Mouse (Mus musculus) heart, adult 11 months (tissue): ENCODE measurements around the gene Pih1d1.

Source experiments
- DNase-seq: peaks from one replicate; pipeline ENCODE4 v3.0.0; 2022

The Pih1d1 gene

DNA sequence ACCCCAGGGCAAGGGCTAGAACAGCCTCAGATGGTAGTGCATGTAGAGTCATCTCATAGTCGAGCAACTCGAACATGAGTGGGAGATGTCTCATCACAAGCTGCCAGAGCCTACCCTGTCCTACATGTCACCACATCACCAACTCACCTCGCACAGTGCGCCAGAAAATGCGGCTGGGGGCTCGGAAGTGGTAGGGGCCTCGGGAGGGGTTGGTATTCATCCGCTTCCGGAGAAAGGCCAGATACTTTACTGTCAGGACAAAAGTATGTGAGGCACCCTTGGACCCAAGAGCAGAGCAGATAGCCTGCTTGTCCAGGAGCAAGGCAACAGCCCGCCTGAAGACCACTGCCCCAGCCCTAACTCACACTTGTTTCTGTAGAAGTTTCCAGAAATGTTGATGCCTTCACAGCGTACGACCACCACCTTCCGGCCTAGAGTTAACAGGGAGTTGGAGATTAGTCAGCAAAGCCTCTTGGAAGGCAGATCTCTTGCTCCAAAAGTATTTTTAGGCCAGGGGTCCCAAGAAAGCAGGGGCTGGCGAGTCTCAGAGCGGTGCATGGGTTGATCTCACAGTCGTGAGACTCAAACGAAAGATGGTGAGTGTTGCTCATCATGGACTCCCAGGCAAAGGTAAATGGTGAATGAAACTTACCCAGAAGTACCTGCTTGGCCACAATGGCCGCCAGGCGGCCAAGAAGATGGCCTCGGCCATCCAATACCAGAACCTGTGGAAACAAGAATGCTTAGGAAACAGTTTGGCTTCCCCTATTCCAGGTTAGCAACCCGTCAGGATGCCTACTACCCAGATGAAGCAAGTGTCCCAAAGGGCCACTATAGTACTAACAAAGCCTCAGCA, 27.0 kb upstream of the Pih1d1 start:
- DNase-seq: peak; percentile 90

DNA sequence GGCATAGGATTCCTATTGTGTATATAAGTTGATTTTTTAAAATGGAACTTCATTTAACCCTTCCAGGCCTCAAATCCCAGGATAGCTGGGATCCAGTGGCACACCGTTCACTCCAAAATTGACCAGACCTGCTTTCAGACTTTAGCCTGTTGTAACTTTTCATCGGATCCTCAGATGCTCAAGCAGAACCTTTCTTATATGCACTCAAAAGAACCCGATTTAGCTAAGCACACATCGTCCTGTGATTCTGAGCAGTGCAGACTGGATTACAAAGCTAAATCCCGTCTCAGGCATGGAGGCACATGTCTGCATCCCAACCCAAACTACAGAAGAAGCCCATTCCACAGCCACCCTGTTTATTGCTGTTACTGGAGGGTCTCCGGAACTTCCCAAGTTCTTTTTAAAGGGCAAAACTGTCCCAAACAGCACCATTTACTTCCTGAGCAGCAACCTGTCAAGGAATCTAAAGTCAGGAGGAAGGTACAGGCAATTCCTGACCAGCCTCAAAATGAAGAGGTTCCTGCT, 26.3 kb upstream of the Pih1d1 start:
- no peak for DNase-seq

GRCm38 (mm10) chr7:45128624-45129246, 25.4 kb upstream of the Pih1d1 start, which contains the start of gene Rpl13a:
Rpl13a (minus strand) TSS chr7:45128761.
- DNase-seq: peak; percentile 100

DNA sequence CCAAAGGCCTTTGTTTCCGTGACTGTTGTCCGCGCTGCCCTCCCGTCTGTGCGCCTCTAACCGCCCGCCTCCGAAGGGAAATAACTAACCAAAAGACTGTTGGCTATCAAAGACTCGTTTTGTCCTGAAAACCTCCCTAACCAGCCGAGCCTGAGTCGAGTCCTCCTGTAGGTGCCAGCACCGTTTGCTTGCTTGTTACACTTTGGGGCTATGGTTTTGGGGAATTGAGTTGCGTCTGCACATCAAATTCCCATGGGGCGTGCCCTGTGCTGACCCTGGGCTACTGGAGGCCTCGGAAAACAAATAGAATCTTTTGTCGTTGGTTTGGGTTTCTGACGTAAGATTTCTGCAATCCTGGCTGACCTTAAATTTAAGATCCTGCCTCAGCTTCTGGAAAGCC, 24.8 kb upstream of the Pih1d1 start:
- no peak for DNase-seq

GRCm38 (mm10) chr7:45129776-45130512, 24.2 kb upstream of the Pih1d1 start:
- DNase-seq: peak; percentile 95

- DNase-seq: peak; percentile 92
These were observed 22.3 kb upstream of the Pih1d1 start for GRCm38 (mm10) chr7:45131850-45132249.

DNA sequence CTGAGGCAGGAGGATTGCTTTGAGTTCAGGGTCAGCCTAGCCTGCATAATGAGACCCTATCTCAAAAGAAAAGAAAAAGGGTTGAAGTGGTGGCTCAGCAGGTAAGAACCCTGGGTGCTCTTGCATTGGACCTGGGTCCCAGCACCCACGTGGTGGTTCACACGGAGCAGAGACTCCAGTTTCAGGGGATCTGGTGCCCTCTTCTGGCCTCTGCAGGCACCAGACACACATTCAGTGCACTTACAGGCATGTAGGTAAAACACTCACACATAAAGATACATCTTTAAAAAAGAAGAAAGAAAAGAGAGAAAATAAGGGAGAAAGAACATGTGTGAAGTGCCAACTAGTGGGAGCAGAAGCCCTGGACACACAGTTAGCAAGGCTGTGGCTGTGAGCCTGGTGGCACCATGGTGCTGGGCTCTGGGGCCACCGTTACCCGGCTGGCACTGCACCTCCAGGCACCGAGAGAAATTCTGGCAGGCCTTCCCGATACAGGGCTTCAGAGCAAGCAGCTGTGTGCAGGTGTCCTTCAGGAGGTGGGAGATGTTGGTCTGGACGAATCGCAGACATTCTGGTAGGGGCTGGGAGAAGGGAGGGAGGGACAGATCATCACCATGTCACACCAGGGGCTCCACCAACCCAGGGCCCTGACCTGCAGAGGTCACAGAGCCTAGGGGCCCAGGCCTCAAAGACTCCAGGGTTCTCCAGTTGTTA, 20.5 kb upstream of the Pih1d1 start:
- peak; percentile 91 for DNase-seq

GRCm38 (mm10) chr7:45134544-45135026, 19.5 kb upstream of the Pih1d1 start:
- DNase-seq: peak; percentile 97

DNA sequence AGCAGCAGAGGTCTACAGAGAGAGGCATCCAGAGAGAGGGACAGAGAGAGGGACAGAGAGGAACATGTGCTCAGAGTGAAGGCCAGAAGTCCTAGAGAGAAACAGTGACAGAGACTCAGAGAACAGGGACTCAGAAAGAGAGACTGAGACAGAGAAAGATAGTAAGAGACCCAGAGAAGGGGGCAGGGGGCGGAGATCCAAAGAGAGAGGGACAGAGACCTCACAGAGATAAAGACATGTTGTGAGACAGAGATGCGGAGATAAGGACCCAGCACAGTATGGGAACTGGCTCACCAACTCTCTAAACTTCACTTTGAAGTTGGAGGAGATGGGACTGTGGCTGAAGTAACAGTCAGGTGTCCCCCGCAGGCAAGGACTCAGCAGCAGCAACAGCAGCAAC, 18.7 kb upstream of the Pih1d1 start:
- peak; percentile 90 for DNase-seq

- peak; percentile 100 for DNase-seq
These were observed 18.0 kb upstream of the Pih1d1 start, which contains the start of the genes Gm45713 and Flt3l for GRCm38 (mm10) chr7:45135993-45136567. Gm45713 (minus strand) TSS chr7:45136231. Flt3l (minus strand) TSS chr7:45136432.

DNA sequence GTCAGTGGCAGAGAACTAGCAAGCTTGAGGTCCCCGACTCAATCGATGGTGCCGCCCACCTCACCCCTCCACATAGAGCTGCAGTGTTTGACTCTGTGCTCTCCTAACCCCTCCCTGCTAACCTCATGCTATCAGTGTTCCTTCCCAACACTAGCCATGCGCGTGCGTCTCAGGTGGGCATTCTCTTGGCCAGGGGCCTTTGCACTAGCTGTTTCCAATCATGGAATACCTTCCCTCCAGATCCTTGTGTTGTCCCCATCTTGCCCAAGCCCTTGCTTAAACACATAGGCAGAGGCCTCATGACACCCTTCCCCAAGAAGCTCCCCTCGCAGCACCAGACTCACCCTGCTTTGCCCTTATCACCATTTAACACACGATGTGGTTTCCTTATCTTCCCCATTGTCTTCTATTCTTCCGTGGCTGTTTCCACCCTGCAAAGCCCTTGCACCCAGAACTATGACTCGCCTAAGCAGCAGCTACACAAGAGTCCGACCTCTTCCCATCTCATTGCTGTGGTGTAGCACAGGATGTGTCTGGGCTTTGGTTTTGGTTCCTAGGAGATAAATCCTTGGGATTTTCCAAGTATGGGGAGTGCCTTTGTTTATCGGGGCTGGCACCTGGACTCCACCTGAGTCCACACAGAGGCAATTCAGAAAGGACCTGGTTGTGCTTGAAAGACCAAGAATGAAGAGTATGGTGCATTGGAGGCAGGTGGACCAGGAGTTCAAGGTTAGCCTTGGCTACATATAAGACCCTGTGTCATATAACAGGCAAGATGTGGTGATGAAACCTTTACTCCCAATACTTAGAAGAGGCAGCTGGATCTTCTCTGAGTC, 16.7 kb upstream of the Pih1d1 start:
- peak; percentile 92 for DNase-seq

GRCm38 (mm10) chr7:45138403-45138802, 15.7 kb upstream of the Pih1d1 start:
- DNase-seq: no peak

GRCm38 (mm10) chr7:45139904-45140723, 14.0 kb upstream of the Pih1d1 start:
- DNase-seq: no peak

DNA sequence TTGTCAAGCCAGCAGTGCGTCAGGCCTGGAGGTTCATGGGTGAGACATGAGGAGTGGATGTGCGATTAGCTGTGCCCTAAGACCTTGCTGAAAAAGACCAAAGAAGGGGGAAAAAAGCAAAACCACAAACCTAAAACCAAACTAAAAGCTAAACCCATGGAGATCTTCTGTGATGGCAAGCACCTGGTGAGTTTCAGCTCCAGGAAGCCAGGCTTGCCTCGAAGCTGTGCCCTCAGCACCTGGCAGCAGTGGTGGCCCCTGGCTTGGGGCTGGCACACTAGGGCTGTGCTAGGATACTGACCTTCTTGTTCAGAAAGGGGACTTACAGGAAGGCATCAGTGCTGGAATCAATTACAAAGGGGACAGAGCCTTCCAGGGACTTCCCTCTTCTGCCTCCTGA, 12.8 kb upstream of the Pih1d1 start:
- DNase-seq: no peak

DNA sequence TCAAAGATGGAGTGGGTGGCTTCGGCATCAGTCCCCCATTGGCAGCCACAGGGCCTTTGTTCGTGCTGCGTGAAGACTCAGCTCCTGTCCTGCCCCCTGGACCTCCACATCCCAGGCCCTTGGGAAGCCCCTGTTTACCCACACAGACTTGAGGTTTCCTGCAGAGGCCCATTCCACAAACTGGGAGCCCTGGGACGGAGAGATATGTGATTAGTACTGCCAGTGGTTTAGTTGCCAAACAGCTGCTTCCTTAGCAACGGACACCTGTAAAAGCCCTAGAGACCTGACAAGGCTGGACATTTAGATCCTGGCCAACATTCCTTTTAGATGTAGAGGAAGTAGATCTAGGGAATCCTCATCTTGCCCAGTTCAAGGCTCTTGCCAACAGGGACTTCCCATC, 12.2 kb upstream of the Pih1d1 start:
- peak; percentile 95 for DNase-seq

DNA sequence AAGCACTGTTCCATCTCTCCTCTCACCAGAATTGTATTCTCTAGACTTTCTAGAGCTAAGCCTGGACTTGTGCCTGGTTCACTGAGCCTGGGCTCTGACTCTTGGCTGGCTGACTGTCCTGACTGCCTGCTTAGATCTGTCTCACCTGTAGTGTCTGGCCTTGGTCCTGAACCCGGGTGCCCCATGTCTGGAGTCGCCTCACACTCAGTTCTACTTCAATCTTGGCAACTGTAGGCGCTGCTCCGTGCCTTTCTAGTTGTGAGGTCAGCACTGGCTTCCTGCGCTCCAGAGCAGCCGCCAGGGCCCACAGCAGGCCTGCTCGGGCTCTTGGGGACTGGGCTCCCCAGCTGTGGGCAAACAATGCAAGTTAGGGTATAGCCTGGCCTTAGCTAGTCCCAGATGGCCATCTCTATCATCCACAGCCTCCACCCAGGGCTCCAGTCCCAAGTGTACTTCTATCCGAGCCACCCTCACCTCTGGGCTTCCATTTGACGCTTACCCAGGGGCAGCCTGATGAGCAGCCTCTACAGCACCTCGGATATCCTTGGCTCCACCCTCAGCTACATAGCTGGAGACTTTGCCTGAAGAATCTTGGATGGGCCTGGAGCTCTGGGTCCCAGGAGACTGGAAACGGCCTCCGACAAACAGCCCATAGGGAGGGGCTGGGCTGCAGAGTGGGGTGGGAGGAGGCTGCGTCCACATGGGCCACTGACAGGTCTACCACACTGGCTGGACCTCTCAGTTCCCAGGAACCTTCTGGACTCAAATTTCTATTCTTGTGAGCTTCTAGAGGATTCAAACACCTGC, 9.5 kb upstream of the Pih1d1 start:
- peak; percentile 97 for DNase-seq

DNA sequence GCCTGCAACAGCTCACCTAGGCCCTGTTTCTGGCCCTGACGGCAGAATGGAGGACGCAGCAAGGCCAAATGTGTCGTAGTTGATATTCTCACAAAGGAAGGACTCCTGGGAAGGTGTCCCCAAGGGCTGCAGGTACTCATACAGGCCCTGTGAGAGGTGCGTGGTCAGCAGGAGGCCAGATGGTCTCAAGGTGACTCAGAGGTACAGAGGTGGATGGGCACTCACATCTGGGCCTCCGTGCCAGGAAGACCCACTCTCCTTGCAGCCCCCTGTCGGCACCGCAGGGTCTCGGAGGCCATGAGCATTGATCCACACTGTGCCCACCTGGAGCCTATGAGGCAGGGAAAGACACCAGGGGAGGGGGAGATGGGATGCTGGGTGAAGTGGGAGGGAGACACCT, 8.6 kb upstream of the Pih1d1 start:
- peak; percentile 94 for DNase-seq

- DNase-seq: no peak
These were observed 6.8 kb upstream of the Pih1d1 start for GRCm38 (mm10) chr7:45147267-45147666.

- DNase-seq: no peak
These were observed 6.2 kb upstream of the Pih1d1 start for GRCm38 (mm10) chr7:45147899-45148298.
